Mouse (Mus musculus): Measurements from ENCODE around the gene Sspo. TPM values are rescaled to one million over a fixed set of nuclear protein-coding genes. Genes with fewer than 3 reads are reported as not detected.

The Sspo gene
- total RNA-seq, 2 experiments from 2014 or later: 0.16 to 0.27 TPM

DNA sequence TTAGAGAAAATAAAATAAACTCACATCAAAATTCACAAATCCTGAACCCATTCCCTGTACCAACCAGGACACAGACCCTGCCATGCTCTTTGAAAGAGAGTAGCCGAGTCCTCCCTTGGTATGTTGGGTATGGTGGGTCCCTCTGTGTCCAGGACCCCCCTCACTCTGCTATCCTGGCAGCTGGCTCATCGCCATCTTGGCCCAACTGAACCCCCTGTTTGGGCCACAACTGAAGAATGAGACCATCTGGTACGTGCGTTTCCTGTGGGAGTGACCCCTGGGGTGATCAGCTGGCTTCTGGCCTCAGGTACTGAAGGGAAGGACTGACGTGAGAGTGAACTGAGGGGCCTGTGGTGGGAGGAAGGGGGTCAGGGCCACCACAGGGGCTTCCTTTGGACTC lies 91.8 kb downstream of the Sspo start:
- DNase-seq: no peak

DNA sequence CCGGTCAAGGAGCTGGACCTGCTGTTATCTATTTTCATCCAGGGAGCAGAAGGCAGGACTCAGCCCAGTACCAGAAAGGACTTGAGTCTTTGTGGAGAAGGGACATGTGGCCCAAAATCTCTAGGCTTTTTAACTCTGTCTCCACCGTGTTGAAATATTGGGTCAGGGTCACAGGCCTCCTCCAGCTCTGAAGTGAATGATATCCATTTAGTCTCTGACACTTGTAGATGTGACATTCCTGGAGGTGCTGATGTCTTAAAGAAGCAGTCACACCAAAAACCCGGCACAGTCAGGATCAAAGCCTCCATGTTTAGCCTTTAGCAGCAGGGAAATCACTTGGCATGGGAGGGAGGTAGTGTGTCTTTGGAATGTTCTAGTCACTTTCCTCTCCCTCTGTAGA lies 92.7 kb downstream of the Sspo start:
- no peak for DNase-seq

DNA sequence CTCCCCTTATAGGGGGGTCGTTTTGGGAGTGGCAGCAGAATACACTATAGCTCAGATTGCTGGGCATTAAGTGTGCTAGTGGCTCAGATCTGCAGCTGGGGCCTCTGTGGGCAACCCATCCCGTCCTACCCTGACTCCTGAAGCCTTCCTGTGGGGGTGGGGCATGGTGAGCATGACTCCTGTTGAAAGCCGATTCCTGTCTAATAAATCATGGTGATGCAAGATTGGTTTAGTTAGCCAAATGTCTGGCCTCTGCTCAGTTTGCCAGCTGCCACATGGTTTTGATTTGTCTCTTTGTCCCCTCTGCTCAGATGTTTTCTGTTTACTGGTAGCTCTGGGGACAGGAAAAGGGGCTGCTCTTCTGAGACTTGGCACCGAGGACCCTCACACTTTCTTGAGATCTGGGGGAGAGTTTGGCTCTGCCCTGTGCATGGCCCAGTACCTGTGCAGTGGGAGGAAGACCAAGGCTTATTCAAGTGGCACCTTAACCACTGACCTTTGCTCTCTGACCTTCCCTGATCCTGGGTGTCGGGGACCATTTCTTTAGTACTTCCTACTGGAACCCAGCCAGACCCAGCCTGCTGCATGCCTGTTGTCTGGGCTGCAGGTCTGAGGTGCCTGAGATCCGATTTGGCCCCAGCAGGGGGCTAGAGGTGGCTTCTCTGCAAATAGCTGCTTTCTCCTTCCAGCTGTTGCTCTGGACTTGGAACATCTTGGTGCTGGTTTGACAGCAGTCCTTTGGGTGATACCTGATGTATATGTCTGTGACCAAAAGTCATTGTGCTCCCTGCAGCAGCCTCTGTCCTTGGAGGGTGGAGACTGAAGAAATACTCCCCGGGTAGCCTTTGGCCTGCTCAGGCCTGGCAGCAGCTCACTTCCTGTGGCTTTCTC lies 93.8 kb downstream of the Sspo start:
- DNase-seq: no peak

DNA sequence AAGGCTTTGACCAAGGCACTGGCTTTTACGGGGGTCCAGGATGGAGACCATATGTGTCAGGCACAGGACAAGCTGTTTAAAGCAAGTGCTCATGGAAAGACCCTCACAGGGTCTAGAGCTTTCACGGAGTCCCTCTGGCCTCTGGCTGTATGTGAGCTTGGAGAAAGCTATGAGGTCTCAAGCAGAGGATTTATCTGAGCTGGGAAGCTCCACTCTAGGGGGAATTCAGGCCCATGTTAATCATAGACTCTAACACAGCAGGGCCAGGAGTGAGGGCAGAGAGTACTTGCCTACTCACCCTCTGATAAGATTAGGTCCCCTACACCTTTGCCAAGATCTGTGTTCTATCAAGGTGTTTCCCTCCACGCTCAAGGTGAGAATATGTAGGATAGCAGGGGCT lies 94.6 kb downstream of the Sspo start:
- DNase-seq: no peak

DNA sequence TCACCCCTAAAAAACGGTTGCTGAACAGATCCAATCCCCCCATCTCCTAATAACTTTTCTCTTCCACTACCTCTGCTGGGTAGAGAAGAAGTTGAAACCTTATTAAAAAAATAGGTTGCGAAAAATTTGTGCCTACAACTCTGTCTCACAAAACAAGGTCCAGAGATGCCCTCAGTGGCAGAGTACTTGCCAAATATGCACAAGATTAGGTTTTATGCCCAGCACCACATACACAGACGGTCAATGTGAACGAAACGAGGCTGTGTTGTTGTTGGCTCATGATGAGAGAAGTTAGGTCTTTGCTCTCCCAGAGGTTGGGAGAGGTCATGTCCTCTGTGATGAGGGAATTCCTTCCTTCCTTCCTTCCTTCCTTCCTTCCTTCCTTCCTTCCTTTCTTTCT lies 97.2 kb downstream of the Sspo start:
- no peak for DNase-seq

DNA sequence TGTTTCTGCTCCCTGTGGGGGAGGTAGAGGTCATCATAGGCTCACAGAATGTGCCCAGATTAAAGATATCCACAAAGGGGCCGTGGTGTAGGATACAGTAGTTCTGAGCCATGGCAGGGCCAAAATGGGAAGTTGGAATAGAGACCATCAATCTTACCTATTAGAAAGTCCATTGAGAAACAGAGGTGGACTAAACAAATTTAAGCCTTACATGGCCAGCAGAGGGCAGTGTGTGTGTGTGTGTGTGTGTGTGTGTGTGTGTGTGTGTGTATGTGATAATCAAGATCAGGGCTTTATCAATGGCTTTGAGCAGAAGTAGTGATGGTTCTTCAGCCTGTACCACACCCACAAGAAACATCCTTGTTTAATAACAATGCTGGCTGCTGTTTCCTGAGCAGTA lies 98.2 kb downstream of the Sspo start:
- DNase-seq: no peak

DNA sequence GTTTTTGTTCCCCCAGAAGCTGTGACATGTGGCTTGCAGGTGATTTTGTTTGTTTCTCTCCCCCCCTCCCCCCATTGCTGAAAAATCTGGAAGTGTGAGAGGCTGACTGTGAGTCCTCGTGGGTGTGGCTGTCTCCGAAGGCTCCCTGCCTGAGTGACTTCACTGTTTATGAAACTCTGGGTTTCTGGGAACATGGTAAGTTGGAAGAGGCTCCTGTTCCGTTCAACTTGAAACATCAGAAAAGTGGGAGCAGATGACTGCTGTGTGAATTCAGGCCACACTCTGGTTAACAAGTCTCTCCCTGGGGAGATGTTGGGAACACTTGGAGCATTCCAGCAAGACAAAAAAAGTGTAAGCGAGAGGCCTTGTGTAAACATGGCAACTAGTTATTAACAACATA lies 98.8 kb downstream of the Sspo start:
- no peak for DNase-seq

DNA sequence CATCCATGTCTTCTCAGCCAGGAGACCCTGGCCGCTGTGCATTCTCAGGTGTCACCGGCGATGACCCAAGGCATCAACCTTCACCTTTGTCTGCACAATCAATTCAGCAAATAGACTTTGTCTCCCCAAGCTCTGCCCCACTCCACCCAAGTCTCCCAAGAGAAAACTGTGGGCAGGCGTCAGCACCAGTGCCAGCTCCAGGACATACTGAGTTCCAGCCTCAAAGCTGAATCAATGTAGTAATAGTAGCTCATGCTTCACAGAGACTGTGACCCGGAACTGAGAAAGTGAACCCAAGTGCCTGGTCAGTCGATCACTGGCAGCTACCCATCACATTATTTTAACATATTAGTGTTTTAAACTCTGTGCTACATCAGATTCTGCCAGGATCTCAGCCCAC lies 100.3 kb downstream of the Sspo start:
- DNase-seq: no peak

Small RNAs within 50 kb of the gene (microRNA-seq; reads per million reads assigned to microRNA genes)
- 0 reads per million in 2 experiments for gene Gm24325

Other genes with a start within 250 kb of the Sspo start
- gene Krba1, start 52.6 kb upstream of the Sspo start, total RNA-seq (2021): 10 to 100 TPM; 12.3 to 16.1 TPM
- gene Zfp467, start 2.4 kb upstream of the Sspo start, total RNA-seq (2021): 10 to 100 TPM; 17.6 to 20.1 TPM
- 10 to 100 TPM; 42.3 to 47.3 TPM for gene Atp6v0e2, start 89.4 kb downstream of the Sspo start, total RNA-seq (2021)
- 10 to 100 TPM; 11.9 to 14.1 TPM for gene Lrrc61, start 106.6 kb downstream of the Sspo start, total RNA-seq (2021)
- 10 to 100 TPM; 40.1 to 47.0 TPM for gene Rarres2, start 124.6 kb downstream of the Sspo start, total RNA-seq (2021)
- not detected for gene Gm45021, start 141.4 kb downstream of the Sspo start, total RNA-seq (2021)
- 10 to 100 TPM; 18.5 to 25.2 TPM for gene Repin1, start 145.7 kb downstream of the Sspo start, total RNA-seq (2021)
- gene Gm44965, start 145.7 kb downstream of the Sspo start, total RNA-seq (2021): 1 to 10 TPM in 1 of 2 experiments, not detected in 1; 5.4 TPM
- 1 to 10 TPM; 5.1 TPM for gene Zfp775, start 153.8 kb downstream of the Sspo start, total RNA-seq (2021)
- gene AI854703, start 178.5 kb downstream of the Sspo start, total RNA-seq (2021): under 1 TPM; 0.36 to 0.47 TPM
- 1 to 10 TPM; 4.0 to 7.4 TPM for gene Gimap8, start 199.0 kb downstream of the Sspo start, total RNA-seq (2021)
- 1 to 10 TPM; 2.2 to 2.3 TPM for gene Gimap9, start 227.9 kb downstream of the Sspo start, total RNA-seq (2021)
- 10 to 100 TPM; 13.5 to 16.5 TPM for gene Gimap4, start 236.3 kb downstream of the Sspo start, total RNA-seq (2021)

Measured in gastrocnemius, postnatal 10 days (tissue).